In genomic region chr19:14469325-14469724, GRCm38 (mm10) we compare ENCODE assay signal across 19 mouse cellular contexts.
A peak's percentile ranks its signal among the peaks of the same experiment; 100 is the strongest.
DNase-seq lines count a peak whose midpoint lies in the region; ATAC-seq lines count a peak whose summit lies in the region.
"Had no signal": no experiment of that assay in that cellular context is flagged by ENCODE, and none has a peak within 500 bp of the region (broad histone marks: within the 10 kb centered on the region; RNA-seq: fewer than 3 reads in every experiment).

No protein-coding gene starts in this region.

- no peak overlapping the region for H3K4me3 ChIP-seq in stomach, embryonic 14.5 days (ENCODE audit: low read depth, low read length)
- H3K4me3 ChIP-seq in kidney, embryonic 16.5 days (ENCODE audit: low read length) = no peak overlapping the region
- H3K4me3 ChIP-seq: forebrain, embryonic 12.5 days; heart, adult 2 months; heart, embryonic 12.5 days; hindbrain, embryonic 10.5 days had no signal

- 84% methylated on average over 8 of the region's 8 CpGs for WGBS in stomach, embryonic 14.5 days
- 86% methylated on average over 8 of the region's 8 CpGs for WGBS in kidney, embryonic 16.5 days

- H3K4me2 ChIP-seq in stomach, embryonic 14.5 days (replicated peaks; ENCODE audit: low read depth, low read length) = no peak overlapping the region
- H3K4me2 ChIP-seq in kidney, embryonic 16.5 days (replicated peaks; ENCODE audit: low read depth, low read length) = no peak overlapping the region
- H3K4me2 ChIP-seq: forebrain, embryonic 12.5 days; heart, embryonic 12.5 days; hindbrain, embryonic 14.5 days had no signal

- H3K36me3 ChIP-seq in stomach, embryonic 14.5 days (ENCODE audit: control insufficient read depth, insufficient read depth, low read length) = peaks cover 14% of the 10 kb centered on the region; the same call in 1 of the 2 replicates
- peaks cover 14% of the 10 kb centered on the region for H3K36me3 ChIP-seq in kidney, embryonic 16.5 days (ENCODE audit: insufficient read depth, low read length)

- no peak overlapping the region for H3K9ac ChIP-seq in stomach, embryonic 14.5 days (replicated peaks; ENCODE audit: low read depth, low read length)
- H3K9ac ChIP-seq in kidney, embryonic 16.5 days (replicated peaks; ENCODE audit: low read length) = no peak overlapping the region
- H3K9ac ChIP-seq: forebrain, embryonic 12.5 days; heart, embryonic 12.5 days; hindbrain, embryonic 14.5 days had no signal

- no peaks in the 10 kb centered on the region for H3K9me3 ChIP-seq in stomach, embryonic 14.5 days (ENCODE audit: control insufficient read depth, low read depth, low read length)
- H3K9me3 ChIP-seq in kidney, embryonic 16.5 days (ENCODE audit: low read length) = no peaks in the 10 kb centered on the region
- H3K9me3 ChIP-seq: forebrain, embryonic 12.5 days; G1E; heart, embryonic 12.5 days; hindbrain, embryonic 10.5 days had no signal

- peaks cover 2% of the 10 kb centered on the region; the same call in 1 of the 2 replicates for H3K4me1 ChIP-seq in stomach, embryonic 14.5 days (ENCODE audit: control insufficient read depth, insufficient read depth, low read length)
- no peaks in the 10 kb centered on the region for H3K4me1 ChIP-seq in kidney, embryonic 16.5 days (ENCODE audit: insufficient read depth, low read length)
- H3K4me1 ChIP-seq: forebrain, embryonic 12.5 days; heart, embryonic 12.5 days; hindbrain, embryonic 10.5 days had no signal

- peak; percentile 33 for DNase-seq in heart, adult 11 months
- no peak for DNase-seq in heart, adult 8-10 months (ENCODE audit: low spot score)
- DNase-seq in ZHBTc4 (ENCODE audit: low read depth, low spot score) = peak; percentile 10
- no peak for DNase-seq in lung, postnatal 25 days (ENCODE audit: low spot score)
- DNase-seq in neural tube, embryonic 10.5 days (ENCODE audit: extremely low spot score, low spot score) = no peak
- DNase-seq: adrenal gland, adult 2 months; adrenal gland, postnatal 25 days; cerebellum, adult 2 months; cerebellum, postnatal 10 days; gastrocnemius, postnatal 10 days; heart, adult 2 months had no signal

- peak; percentile 71; the same call in 1 of the 2 replicates for ATAC-seq in stomach, embryonic 14.5 days (ENCODE audit: insufficient number of reproducible peaks, insufficient read depth, low FRiP score, low read depth)
- ATAC-seq in kidney, embryonic 16.5 days (ENCODE audit: low FRiP score, low TSS enrichment) = no peak
- ATAC-seq: forebrain, embryonic 16.5 days had no signal

- no peak overlapping the region for H3K27ac ChIP-seq in stomach, embryonic 14.5 days (ENCODE audit: low read length)
- no peak overlapping the region for H3K27ac ChIP-seq in kidney, embryonic 16.5 days (ENCODE audit: low read length)
- H3K27ac ChIP-seq: forebrain, embryonic 12.5 days; heart, adult 2 months; hindbrain, embryonic 10.5 days; hindbrain, embryonic 14.5 days had no signal

- no peaks in the 10 kb centered on the region for H3K27me3 ChIP-seq in stomach, embryonic 14.5 days (ENCODE audit: control insufficient read depth, insufficient read depth, low read length)
- no peaks in the 10 kb centered on the region for H3K27me3 ChIP-seq in kidney, embryonic 16.5 days (ENCODE audit: insufficient read depth, low read length)
- H3K27me3 ChIP-seq: forebrain, embryonic 12.5 days had no signal

Comparison
In these comparisons a context has a peak if more than half of its experiments do, and no peak if none do; other contexts are left out.
1. DNase-seq: peak in heart, adult 11 months (single experiment) and ZHBTc4 (single experiment); none in heart, adult 8-10 months (single experiment), lung, postnatal 25 days (single experiment) and neural tube, embryonic 10.5 days (single experiment).